Mouse (Mus musculus): ENCODE measurements at regions not wholly inside any gene's neighbourhood (a gene's known extent, or its start where the extent isn't known, plus 50 kb on each side); places are given as distances from the start of the nearest gene placed in this dataset.

DNA sequence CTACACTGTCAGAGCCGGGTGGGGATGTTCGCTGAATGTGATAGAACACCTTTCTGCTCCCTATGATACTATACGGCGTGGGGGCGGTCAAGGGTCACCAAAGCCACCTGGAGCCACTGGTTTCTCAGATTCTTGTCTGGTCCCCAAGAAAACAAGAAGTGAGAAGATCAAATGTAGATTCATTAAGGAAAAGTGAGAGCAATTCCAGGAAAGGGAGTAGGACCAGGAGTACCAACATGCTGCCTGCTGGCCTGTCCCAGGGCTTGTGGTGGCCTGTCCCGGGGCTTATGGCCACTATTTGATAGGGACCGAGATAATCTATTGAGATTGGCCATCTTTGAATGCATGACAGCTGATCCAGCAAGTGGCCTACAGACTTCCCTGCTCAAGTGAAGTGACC lies 58.8 kb upstream of the Fut8 start:
- peaks cover 10% of the 10 kb centered on the region for H3K4me1 ChIP-seq (replicated peaks; ENCODE audit: control insufficient read depth, insufficient read depth, low read length)
- 85% methylated on average over 7 of the region's 7 CpGs for whole genome bisulfite sequencing
- no peak overlapping the region for H3K4me3 ChIP-seq (ENCODE audit: low read length)
- ATAC-seq (ENCODE audit: low read depth) = no peak
- no peak overlapping the region for H3K9ac ChIP-seq (ENCODE audit: low read length)
- H3K27me3 ChIP-seq (ENCODE audit: control insufficient read depth, insufficient read depth, low read depth, low read length) = no peaks in the 10 kb centered on the region
- H3K9me3 ChIP-seq (ENCODE audit: control insufficient read depth, low read length) = no peaks in the 10 kb centered on the region
- no peaks in the 10 kb centered on the region for H3K36me3 ChIP-seq (ENCODE audit: control insufficient read depth, insufficient read depth, low read length)
- no peak overlapping the region for H3K27ac ChIP-seq (ENCODE audit: low read length)
- H3K4me2 ChIP-seq (ENCODE audit: low read depth, low read length) = no peak overlapping the region

DNA sequence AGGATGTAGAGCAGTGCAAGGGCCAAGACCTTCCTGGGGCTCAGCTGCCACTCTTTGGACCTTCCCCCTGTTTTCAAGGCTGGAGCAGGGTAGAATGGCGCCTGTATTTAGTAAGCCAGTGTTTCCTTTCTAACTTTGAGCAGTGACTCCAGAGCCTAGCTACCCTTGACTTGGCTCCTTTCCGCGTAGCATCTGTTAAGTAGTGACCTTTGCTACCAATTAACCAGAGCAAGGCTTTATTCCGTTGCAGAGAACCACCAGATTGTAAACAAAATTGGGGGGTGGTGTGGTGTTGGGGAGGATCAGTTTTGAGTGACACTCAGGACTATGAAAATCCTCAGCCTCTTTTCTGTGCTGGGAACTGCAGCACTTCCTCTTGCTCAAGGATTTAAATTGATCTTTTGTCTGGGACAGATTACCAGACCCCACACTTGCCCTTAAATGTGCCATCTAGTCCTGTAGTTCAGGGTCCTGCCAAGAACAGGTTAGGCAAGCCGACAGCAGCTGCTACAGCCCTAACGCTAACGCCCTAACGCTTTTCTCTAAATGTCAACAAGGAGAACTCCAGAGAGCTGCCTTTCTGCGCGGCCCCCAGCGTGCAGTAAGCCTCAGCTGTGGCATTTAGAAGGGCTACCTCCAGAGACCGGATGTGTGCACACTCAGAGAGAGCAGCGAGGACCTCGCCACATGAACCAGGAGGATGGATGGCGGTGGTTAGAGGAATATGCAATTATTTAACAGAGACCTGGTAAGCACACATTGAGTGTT lies 59.9 kb upstream of the Fut8 start:
- Histone ChIP-seq H3K36me3 (ENCODE audit: control insufficient read depth, insufficient read depth, low read length) (no peaks in the 10 kb centered on the region), H3K27me3 (ENCODE audit: control insufficient read depth, insufficient read depth, low read depth, low read length) (no peaks in the 10 kb centered on the region), H3K4me3 (ENCODE audit: low read length) (no peak overlapping the region), H3K4me2 (ENCODE audit: low read depth, low read length) (peak overlapping the region; percentile 2; the same call in 1 of the 2 replicates), H3K4me1 (replicated peaks; ENCODE audit: control insufficient read depth, insufficient read depth, low read length) (peaks cover 10% of the 10 kb centered on the region), H3K9me3 (ENCODE audit: control insufficient read depth, low read length) (no peaks in the 10 kb centered on the region), H3K9ac (ENCODE audit: low read length) (no peak overlapping the region), H3K27ac (ENCODE audit: low read length) (peak overlapping the region; percentile 30)
- peak; percentile 87 for ATAC-seq (ENCODE audit: low read depth)
- 12% methylated on average over 15 of the region's 15 CpGs for WGBS

DNA sequence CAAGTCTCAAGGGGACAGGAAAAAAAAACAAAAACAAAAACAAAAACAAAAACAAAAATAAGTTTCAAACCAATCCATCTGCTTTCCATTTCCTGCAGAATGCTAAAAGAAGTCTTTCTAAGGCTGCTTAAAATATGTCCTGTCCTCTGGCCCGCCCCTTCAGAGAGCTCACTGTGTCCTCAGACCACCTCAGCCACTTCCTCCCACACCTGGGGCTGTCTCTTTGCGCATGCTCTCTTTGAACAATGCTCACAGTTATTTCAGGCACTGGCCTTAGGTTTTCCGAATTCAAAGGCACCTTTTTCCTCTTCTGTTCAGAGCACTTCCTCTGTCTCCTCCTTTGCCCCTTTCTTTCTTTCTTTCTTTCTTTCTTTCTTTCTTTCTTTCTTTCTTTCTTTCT lies 60.6 kb upstream of the Fut8 start:
- H3K4me2 ChIP-seq (ENCODE audit: low read depth, low read length) = no peak overlapping the region
- no peak for ATAC-seq (ENCODE audit: low read depth)
- H3K4me3 ChIP-seq (ENCODE audit: low read length) = no peak overlapping the region
- H3K4me1 ChIP-seq (replicated peaks; ENCODE audit: control insufficient read depth, insufficient read depth, low read length) = peaks cover 10% of the 10 kb centered on the region
- H3K27ac ChIP-seq (ENCODE audit: low read length) = no peak overlapping the region; the same call in 1 of the 2 replicates
- no peaks in the 10 kb centered on the region for H3K9me3 ChIP-seq (ENCODE audit: control insufficient read depth, low read length)
- H3K36me3 ChIP-seq (ENCODE audit: control insufficient read depth, insufficient read depth, low read length) = no peaks in the 10 kb centered on the region
- no peaks in the 10 kb centered on the region for H3K27me3 ChIP-seq (ENCODE audit: control insufficient read depth, insufficient read depth, low read depth, low read length)
- WGBS = 40% methylated on average over 3 of the region's 3 CpGs
- no peak overlapping the region for H3K9ac ChIP-seq (ENCODE audit: low read length)

DNA sequence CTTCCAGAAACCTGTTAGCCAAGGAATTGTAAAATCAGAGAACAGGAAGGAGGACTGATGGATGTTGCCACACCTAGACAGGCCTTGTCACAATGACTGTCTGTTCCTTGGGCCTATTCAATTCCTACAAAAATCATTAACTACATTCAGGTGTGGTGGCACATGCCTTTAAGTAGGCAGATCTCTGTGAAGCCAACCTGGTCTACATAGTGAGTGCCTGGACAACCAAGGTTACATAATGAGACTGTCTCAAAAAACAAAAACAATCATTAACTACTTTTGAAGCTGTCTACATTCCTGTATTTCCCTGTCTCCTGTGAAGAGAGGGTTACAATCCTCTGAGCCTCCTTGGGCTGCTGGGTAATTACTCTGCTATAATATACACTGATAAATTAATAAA lies 63.9 kb upstream of the Fut8 start:
- ATAC-seq (ENCODE audit: low read depth) = no peak
- no peak overlapping the region for H3K9ac ChIP-seq (ENCODE audit: low read length)
- no peak overlapping the region for H3K4me2 ChIP-seq (ENCODE audit: low read depth, low read length)
- no peaks in the 10 kb centered on the region for H3K36me3 ChIP-seq (ENCODE audit: control insufficient read depth, insufficient read depth, low read length)
- H3K4me1 ChIP-seq (replicated peaks; ENCODE audit: control insufficient read depth, insufficient read depth, low read length) = peaks cover 10% of the 10 kb centered on the region
- no peaks in the 10 kb centered on the region for H3K27me3 ChIP-seq (ENCODE audit: control insufficient read depth, insufficient read depth, low read depth, low read length)
- H3K27ac ChIP-seq (ENCODE audit: low read length) = no peak overlapping the region
- no peaks in the 10 kb centered on the region for H3K9me3 ChIP-seq (ENCODE audit: control insufficient read depth, low read length)
- H3K4me3 ChIP-seq (ENCODE audit: low read length) = no peak overlapping the region

DNA sequence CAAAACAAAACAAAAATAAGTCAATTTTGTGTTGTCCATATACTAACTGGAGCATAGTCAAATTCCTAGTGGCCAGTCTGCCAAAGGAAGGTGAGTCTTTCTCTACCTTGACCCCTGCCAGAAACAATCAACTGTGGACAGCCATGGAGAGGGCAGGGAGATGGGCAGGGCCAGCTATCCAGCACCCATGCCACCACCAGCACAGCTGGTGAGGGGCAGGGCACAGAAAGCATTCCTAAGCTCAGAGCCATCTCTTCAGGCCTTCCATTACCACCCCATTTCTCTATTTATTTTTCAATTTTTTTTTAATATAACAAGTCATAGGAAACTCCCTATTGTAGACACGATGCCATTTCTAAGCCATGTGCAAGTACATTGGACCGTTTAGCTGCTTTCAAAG lies 65.4 kb upstream of the Fut8 start:
- H3K4me3 ChIP-seq (ENCODE audit: low read length) = no peak overlapping the region
- ATAC-seq (ENCODE audit: low read depth) = no peak
- H3K36me3 ChIP-seq (ENCODE audit: control insufficient read depth, insufficient read depth, low read length) = no peaks in the 10 kb centered on the region
- peaks cover 3% of the 10 kb centered on the region; the same call in 1 of the 2 replicates for H3K4me1 ChIP-seq (replicated peaks; ENCODE audit: control insufficient read depth, insufficient read depth, low read length)
- 84% methylated on average over 2 of the region's 2 CpGs for WGBS
- H3K9me3 ChIP-seq (ENCODE audit: control insufficient read depth, low read length) = no peaks in the 10 kb centered on the region
- no peak overlapping the region for H3K9ac ChIP-seq (ENCODE audit: low read length)
- H3K27ac ChIP-seq (ENCODE audit: low read length) = no peak overlapping the region
- no peaks in the 10 kb centered on the region for H3K27me3 ChIP-seq (ENCODE audit: control insufficient read depth, insufficient read depth, low read depth, low read length)
- no peak overlapping the region for H3K4me2 ChIP-seq (ENCODE audit: low read depth, low read length)

DNA sequence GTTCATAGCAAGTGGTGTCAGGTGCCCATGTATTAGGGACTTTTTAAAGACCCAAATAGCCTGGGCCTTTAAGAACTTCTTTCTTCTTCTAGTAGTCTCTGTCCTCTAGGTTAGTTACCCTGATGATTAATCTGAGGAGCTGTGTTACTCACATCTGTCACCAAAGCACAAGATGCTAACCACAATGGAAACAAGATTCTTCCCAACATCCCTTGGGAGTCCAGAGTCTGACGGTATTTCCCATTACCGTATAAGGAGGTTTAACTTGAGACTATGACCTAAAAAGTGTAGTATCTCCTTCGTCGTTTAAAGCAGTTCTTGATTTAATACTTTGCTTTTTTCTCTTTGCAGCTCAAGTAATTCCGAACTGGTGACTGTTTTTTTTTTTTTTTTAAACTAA lies 67.7 kb upstream of the Fut8 start:
- ATAC-seq (ENCODE audit: low read depth) = no peak
- H3K9ac ChIP-seq (ENCODE audit: low read length) = no peak overlapping the region
- H3K9me3 ChIP-seq (ENCODE audit: control insufficient read depth, low read length) = no peaks in the 10 kb centered on the region
- H3K4me2 ChIP-seq (ENCODE audit: low read depth, low read length) = no peak overlapping the region
- H3K36me3 ChIP-seq (ENCODE audit: control insufficient read depth, insufficient read depth, low read length) = no peaks in the 10 kb centered on the region
- WGBS = 78% methylated on average over 5 of the region's 5 CpGs
- no peaks in the 10 kb centered on the region for H3K4me1 ChIP-seq (replicated peaks; ENCODE audit: control insufficient read depth, insufficient read depth, low read length)
- no peak overlapping the region for H3K27ac ChIP-seq (ENCODE audit: low read length)
- H3K27me3 ChIP-seq (ENCODE audit: control insufficient read depth, insufficient read depth, low read depth, low read length) = no peaks in the 10 kb centered on the region
- no peak overlapping the region for H3K4me3 ChIP-seq (ENCODE audit: low read length)

DNA sequence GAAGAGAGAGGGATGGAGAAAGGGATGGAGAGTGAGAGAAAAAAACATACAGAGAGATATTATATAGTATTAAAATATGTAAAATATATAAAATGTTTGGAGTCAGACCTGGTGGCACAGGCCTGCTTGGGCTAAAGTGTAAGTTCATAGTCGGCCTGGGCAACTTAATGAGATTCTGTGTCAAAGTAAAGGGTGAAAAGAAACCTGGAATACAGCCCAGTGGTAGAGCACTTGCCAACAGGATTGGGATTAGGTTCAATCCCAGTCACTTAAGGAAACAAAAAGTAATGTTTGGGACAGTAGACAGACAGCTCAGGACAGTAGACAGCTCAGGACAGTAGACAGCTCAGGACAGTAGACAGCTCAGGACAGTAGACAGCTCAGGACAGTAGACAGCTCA lies 69.6 kb upstream of the Fut8 start:
- H3K9ac ChIP-seq (ENCODE audit: low read length) = no peak overlapping the region
- no peak overlapping the region for H3K4me2 ChIP-seq (ENCODE audit: low read depth, low read length)
- no peaks in the 10 kb centered on the region for H3K27me3 ChIP-seq (ENCODE audit: control insufficient read depth, insufficient read depth, low read depth, low read length)
- no peaks in the 10 kb centered on the region for H3K9me3 ChIP-seq (ENCODE audit: control insufficient read depth, low read length)
- no peak for ATAC-seq (ENCODE audit: low read depth)
- H3K4me1 ChIP-seq (replicated peaks; ENCODE audit: control insufficient read depth, insufficient read depth, low read length) = no peaks in the 10 kb centered on the region
- H3K27ac ChIP-seq (ENCODE audit: low read length) = no peak overlapping the region
- no peak overlapping the region for H3K4me3 ChIP-seq (ENCODE audit: low read length)
- H3K36me3 ChIP-seq (ENCODE audit: control insufficient read depth, insufficient read depth, low read length) = no peaks in the 10 kb centered on the region
- 67% methylated on average over 1 of the region's 1 CpGs for WGBS

DNA sequence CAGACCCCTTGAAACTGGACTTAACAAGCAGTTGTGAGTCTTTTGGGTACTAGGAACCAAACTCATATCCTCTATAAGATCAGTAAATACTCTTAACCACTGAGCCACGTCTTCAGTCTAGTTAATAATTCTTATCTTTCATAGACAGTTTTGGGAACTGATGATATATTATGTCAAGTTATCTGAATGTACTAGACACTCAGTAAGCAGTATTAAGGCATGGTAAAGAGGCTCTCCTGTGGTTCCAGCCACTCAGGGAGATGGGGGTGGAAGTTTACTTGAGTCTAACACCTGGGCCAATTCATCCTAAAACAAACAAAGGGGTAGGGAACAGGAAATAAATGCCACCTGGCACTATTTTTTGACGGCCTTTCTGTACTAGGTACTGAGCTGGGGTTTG lies 81.2 kb upstream of the Fut8 start:
- no peaks in the 10 kb centered on the region; the same call in 1 of the 2 replicates for H3K4me1 ChIP-seq (replicated peaks; ENCODE audit: control insufficient read depth, insufficient read depth, low read length)
- H3K27me3 ChIP-seq (ENCODE audit: control insufficient read depth, insufficient read depth, low read depth, low read length) = no peaks in the 10 kb centered on the region
- H3K9me3 ChIP-seq (ENCODE audit: control insufficient read depth, low read length) = no peaks in the 10 kb centered on the region
- H3K4me2 ChIP-seq (ENCODE audit: low read depth, low read length) = no peak overlapping the region
- ATAC-seq (ENCODE audit: low read depth) = no peak
- H3K9ac ChIP-seq (ENCODE audit: low read length) = no peak overlapping the region
- 36% methylated on average over 2 of the region's 2 CpGs for WGBS
- no peaks in the 10 kb centered on the region for H3K36me3 ChIP-seq (ENCODE audit: control insufficient read depth, insufficient read depth, low read length)
- H3K27ac ChIP-seq (ENCODE audit: low read length) = no peak overlapping the region
- H3K4me3 ChIP-seq (ENCODE audit: low read length) = no peak overlapping the region

DNA sequence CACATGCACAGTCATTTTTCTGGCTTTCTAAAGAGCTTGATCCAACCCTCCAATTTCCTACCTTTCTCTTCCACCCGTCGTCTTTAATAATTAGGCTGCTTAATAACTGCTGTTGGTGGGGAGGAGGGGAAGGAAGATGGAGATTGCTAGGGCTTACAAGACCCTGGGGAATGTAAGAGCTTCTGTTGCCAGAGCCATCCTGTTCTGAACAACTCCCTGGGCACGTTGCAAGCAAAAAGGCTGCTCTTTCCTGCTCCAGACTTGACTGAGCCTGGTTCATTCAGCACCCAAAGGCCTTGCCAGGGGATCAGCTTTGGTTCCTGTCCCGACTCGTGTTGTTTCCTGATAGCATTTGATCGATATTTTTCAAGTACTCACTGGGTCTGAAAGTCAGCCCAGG lies 82.3 kb upstream of the Fut8 start:
- no peaks in the 10 kb centered on the region for H3K36me3 ChIP-seq (ENCODE audit: control insufficient read depth, insufficient read depth, low read length)
- 74% methylated on average over 6 of the region's 6 CpGs for WGBS
- no peak overlapping the region for H3K9ac ChIP-seq (ENCODE audit: low read length)
- H3K9me3 ChIP-seq (ENCODE audit: control insufficient read depth, low read length) = no peaks in the 10 kb centered on the region
- H3K27me3 ChIP-seq (ENCODE audit: control insufficient read depth, insufficient read depth, low read depth, low read length) = no peaks in the 10 kb centered on the region
- no peak overlapping the region for H3K4me2 ChIP-seq (ENCODE audit: low read depth, low read length)
- no peak for ATAC-seq (ENCODE audit: low read depth)
- H3K4me1 ChIP-seq (replicated peaks; ENCODE audit: control insufficient read depth, insufficient read depth, low read length) = no peaks in the 10 kb centered on the region; the same call in 1 of the 2 replicates
- no peak overlapping the region for H3K4me3 ChIP-seq (ENCODE audit: low read length)
- H3K27ac ChIP-seq (ENCODE audit: low read length) = no peak overlapping the region

DNA sequence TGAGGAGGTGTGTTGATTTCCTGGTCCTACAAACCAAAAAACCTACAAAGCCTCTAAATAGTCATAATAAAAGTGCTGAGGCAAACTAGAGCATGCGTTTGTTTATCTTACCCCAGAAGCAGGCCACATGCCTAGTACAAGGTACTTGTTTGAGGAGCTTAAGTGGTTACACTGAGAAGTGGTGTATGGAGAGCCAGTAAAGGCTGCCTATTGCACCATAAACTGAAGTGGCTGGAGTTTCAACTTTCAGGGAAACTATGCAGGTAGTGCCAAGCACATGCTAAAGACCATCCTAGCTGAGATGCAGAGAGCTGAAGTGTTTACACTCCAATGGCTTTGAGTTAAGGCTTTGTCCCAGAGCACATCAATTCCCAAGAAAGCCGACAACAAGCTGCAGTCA lies 86.5 kb upstream of the Fut8 start:
- WGBS = 46% methylated on average over 2 of the region's 2 CpGs
- H3K27ac ChIP-seq (ENCODE audit: low read length) = peak overlapping the region; percentile 74
- ATAC-seq (ENCODE audit: low read depth) = peak; percentile 96

More for the DNA sequence above, 86.5 kb upstream of the Fut8 start:
- Histone ChIP-seq H3K9ac (ENCODE audit: low read length) (no peak overlapping the region), H3K9me3 (ENCODE audit: control insufficient read depth, low read length) (no peaks in the 10 kb centered on the region), H3K4me2 (ENCODE audit: low read depth, low read length) (no peak overlapping the region), H3K4me1 (replicated peaks; ENCODE audit: control insufficient read depth, insufficient read depth, low read length) (no peaks in the 10 kb centered on the region; the same call in 1 of the 2 replicates), H3K36me3 (ENCODE audit: control insufficient read depth, insufficient read depth, low read length) (no peaks in the 10 kb centered on the region), H3K27me3 (ENCODE audit: control insufficient read depth, insufficient read depth, low read depth, low read length) (no peaks in the 10 kb centered on the region), H3K4me3 (ENCODE audit: low read length) (no peak overlapping the region)

All from lung, embryonic 16.5 days (tissue).